Comparison of ENCODE assay signal across 9 mouse cellular contexts in genomic region chr4:123392187-123392586, GRCm38 (mm10). TPM values are rescaled to one million over a fixed set of nuclear protein-coding genes. Genes with fewer than 3 reads are reported as not detected.
DNase-seq lines count a peak whose midpoint lies in the region; ATAC-seq and TF ChIP-seq lines count a peak whose summit lies in the region.
"Had no signal": no experiment of that assay in that cellular context is flagged by ENCODE, and none has a peak within 500 bp of the region (broad histone marks: within the 10 kb centered on the region; RNA-seq: fewer than 3 reads in every experiment).

No protein-coding gene starts in this region.

- no peak overlapping the region for H3K4me3 ChIP-seq in testis, adult 2 months (ENCODE audit: control insufficient read depth, low read depth, low read length)

- H3K4me1 ChIP-seq in testis, adult 2 months (ENCODE audit: control insufficient read depth, insufficient read depth, low read length), result no peaks in the 10 kb centered on the region

- 0 out of 2 replicates have a peak, but pooled peaks have one; percentile 49 for ATAC-seq in erythroid progenitor cell, adult 5-6 weeks (replicated peaks; ENCODE audit: low FRiP score, poor library complexity, severe bottlenecking)

- H3K36me3 ChIP-seq in testis, adult 2 months (ENCODE audit: control insufficient read depth, insufficient read depth, low read length), result no peaks in the 10 kb centered on the region; the same call in 1 of the 2 replicates

- H3K27me3 ChIP-seq in testis, adult 2 months (ENCODE audit: control insufficient read depth, insufficient read depth, low read length), result no peaks in the 10 kb centered on the region

- peak; percentile 15 for DNase-seq in gastrocnemius, adult 18-20 months (ENCODE audit: low spot score)
- no peak for DNase-seq in gastrocnemius, adult 8-10 months (ENCODE audit: low spot score in 2 of 2)
- DNase-seq in testis, postnatal 10 days (ENCODE audit: low spot score), result no peak
- DNase-seq in thymus, postnatal 36 days, result peak; percentile 22 to 24
- DNase-seq in frontal cortex, postnatal 10 days (ENCODE audit: low spot score in 2 of 2), result no peak
- DNase-seq in left cerebral cortex, postnatal 25 days (ENCODE audit: low spot score in 2 of 2), result no peak

- no peak overlapping the region for H3K27ac ChIP-seq in testis, adult 2 months (ENCODE audit: control insufficient read depth, insufficient read depth, low read depth, low read length)

- peak; percentile 44; the same call in 1 of the 2 replicates for TF ChIP-seq CTCF in testis, adult 2 months (IDR thresholded peaks at IDR 0.05; ENCODE audit: control insufficient read depth, insufficient read depth, insufficient replicate concordance, low read depth, low read length)

- no peak for TF ChIP-seq POLR2A in testis, adult 2 months (IDR thresholded peaks at IDR 0.05; ENCODE audit: control insufficient read depth, low read depth, low read length)

- intact Hi-C loops in left cerebral cortex, postnatal 25 days (cut with DNase I), result no loop called here

RNA-seq across cellular contexts. Expression of gene Bmp8a, which starts 49.1 kb away (rescaled TPM):
- total RNA-seq in gastrocnemius, adult 18-20 months (2021), result under 1 TPM; 0.50 to 0.78 TPM
- total RNA-seq in gastrocnemius, adult 8-10 months (2022), result 1 to 10 TPM in 1 of 4 experiments, under 1 TPM in 2, not detected in 1; 0.56 to 1.3 (median 0.72) TPM
- polyA plus RNA-seq in testis, adult 2 months (2012; rRNA removed), result 3.7 and 4.2 TPM in 2 replicates
- not detected in 2 replicates for total RNA-seq in erythroid progenitor cell, adult 5-6 weeks (2015; ENCODE audit: low replicate concordance)
- total RNA-seq in erythroid progenitor cell, adult 5-6 weeks (2017; ENCODE audit: low replicate concordance), result not detected in 2 replicates
- under 1 TPM; 0.18 to 0.37 TPM for total RNA-seq in left cerebral cortex, postnatal 25 days (2021)
- total RNA-seq: adrenal gland, adult 18-20 months had no signal

Comparison
In these comparisons a context has a peak if more than half of its experiments do, and no peak if none do; other contexts are left out.
1. DNase-seq: peak in gastrocnemius, adult 18-20 months (single experiment) and thymus, postnatal 36 days (2 of 2); none in gastrocnemius, adult 8-10 months (0 of 2), testis, postnatal 10 days (single experiment), frontal cortex, postnatal 10 days (0 of 2) and left cerebral cortex, postnatal 25 days (0 of 2).